Mouse (Mus musculus) telencephalon, adult 2 months (tissue): ENCODE measurements around the gene Lypla2.

Source experiments
- DNase-seq: peaks from one replicate; pipeline ENCODE4 v3.0.0-alpha.2; 2011; ENCODE audit warnings: low read depth, low spot score

Gene Lypla2

GRCm38 (mm10) chr4:135920304-135921241, 51.9 kb downstream of the Lypla2 start, which contains the start of gene Fuca1:
Gene Fuca1 (plus strand): TSS chr4:135920735.
- peak; percentile 92 for DNase-seq

DNA sequence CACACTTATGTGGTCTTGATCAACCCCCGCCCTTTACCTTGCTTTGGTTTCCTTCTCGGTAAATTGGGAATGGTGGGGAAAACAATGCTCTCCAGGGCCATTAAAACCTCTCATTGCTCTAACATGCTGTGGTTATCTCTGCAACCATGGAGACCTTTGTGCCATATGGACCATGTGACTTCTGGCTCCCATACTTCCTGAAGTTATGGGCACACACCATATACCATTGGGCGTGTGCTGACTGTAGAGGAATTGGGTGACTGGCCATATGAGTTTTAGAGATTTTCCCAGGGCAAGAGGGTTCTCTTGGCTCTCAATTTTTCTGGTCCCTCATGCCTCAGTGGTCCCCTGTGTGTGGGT, 53.2 kb downstream of the Lypla2 start:
- DNase-seq, result no peak

- DNase-seq, result no peak
These were observed 53.7 kb downstream of the Lypla2 start for GRCm38 (mm10) chr4:135918635-135919279.
